Mouse (Mus musculus): ENCODE measurements around the gene Tdo2.

Gene Tdo2

GRCm38 (mm10) chr3:81943097-81943496 is 32.9 kb downstream of the Tdo2 start:
- no peak for DNase-seq (ENCODE audit: low spot score in 2 of 2)

DNA sequence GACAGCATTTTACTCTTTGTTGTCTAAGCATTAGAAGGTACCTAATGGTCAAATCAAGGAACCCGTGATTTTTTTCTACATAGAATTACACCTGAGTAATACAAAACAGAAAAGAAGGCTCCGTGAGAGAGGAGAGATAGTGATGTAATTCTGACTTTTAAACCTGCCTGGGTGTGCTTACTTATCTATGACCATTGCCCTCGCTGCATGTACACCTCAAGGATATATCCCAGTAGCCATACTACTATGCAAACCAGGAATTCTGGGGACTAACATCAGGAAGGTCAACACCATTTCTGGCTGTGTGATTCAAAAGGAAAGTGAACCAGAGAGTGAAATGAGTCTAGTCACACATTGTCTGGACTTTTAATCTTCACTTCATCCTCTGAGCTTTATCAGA is 33.7 kb downstream of the Tdo2 start:
- no peak for DNase-seq (ENCODE audit: low spot score in 2 of 2)

DNA sequence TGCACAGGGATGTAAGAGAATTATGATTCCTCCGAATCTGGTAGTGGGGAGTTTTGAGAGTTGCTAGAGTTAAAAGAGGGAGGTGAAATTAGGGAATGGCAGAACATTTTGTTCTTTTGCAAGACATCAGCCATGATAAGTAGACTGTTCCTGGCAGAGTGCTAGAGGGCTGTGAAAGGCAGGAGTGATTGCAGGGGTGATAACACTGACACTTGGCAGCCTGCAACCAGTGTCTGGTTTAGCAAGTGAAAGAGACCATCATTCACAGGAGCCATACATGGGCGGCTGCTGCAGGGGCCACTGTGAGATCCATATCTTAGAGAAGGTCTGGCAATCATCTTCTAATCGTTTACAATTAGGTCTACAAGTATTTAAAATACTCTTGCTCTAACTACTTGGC is 37.1 kb downstream of the Tdo2 start:
- DNase-seq (ENCODE audit: low spot score in 2 of 2), result no peak

- no peak for DNase-seq (ENCODE audit: low spot score in 2 of 2)
These were observed 42.7 kb downstream of the Tdo2 start for GRCm38 (mm10) chr3:81933348-81933747.

DNA sequence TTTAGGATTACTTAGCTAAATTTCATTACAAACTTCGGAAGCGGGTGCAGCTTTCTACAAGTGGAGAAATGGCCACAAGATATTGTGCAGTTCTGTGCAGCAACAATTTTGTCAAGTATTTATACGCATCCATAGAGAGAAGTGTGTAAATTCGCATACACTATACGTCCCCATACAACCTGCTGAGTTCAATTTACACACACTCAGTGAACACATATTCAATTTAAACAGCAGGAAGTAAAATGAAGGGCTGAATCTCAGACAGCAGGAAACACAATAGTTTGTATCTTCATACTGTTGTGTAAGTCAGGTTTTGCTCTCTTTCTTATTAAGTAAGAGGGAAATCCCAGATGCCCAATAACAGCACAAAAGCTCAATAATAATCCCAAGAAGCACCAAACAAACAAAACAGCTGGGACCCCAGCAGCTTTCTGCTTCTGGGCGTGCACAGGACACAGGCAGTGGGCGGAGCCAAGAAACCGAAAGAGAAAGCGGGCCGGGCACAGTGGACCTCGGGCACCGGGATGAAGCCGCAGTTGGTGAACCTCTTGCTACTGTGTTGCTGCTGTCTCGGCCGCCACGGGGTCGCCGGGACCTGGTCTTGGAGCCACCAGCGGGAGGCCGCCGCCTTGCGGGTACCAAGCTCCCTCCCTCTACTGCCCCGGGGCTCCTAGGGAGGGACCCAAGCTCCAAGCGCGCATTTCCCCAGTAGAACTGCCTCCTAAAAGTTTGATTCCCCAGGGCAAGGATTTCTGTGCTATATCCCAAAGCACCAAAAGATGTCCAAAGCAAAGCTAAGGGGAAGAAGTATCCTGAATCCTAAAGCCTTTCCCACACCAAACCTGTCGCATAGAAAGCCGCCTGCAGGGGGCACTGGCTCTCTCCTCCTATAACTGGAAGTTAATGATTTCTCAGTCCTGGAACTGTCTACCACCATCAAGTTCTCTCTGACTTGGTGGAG is 43.6 kb downstream of the Tdo2 start, which contains the start of gene Ctso:
Gene Ctso, plus strand, starts transcription at position 461 of the 961 bp plus-strand sequence.
- DNase-seq (ENCODE audit: low spot score in 2 of 2), result peak; percentile 81 to 90

- no peak for DNase-seq (ENCODE audit: low spot score in 2 of 2)
These were observed 44.3 kb downstream of the Tdo2 start for GRCm38 (mm10) chr3:81931695-81932094.

DNA sequence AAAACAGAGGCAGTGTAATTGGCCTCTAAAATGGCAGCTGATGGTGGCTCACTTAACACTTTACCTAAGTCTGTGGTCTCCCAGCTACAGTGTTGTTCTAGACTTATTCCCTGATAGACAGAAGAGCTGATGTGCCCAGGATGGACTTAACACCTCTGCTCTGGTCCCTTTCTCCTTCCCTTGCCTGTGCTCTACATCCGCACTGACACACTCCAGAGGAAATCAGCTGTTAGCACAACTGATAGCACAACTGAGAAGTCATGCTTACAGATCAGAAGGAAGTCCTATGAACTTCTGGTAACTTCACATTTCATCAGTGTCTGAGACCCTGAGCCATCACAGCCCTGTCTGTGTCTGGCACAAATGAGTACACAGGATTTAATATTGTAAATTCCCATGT is 46.9 kb downstream of the Tdo2 start:
- DNase-seq (ENCODE audit: low spot score in 2 of 2), result no peak

DNA sequence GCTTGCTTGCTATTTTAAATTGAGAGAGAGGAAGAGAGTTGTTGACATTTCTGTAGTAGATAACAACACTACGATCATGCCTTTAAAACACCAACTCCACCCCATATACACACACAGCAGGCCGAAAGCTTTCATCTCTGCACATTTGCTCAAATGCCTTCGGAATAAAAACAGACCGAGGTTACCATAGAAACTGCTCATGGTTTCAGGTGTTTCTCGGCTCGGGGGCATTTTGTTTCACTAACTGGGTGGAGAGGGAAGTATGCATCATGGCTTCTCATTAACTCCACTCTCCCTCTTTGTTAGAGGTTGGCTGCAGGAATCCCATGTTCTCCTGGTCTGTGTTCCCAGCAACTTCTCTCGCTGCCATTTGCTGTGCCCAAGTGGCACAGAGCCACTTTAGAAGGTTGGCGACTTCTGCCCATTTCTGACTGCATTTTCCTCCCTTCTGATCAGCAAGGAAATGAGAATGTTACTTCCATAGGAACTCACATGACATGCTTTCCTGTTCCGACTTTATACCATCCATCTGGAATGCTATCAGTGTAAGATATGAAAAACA is 49.2 kb downstream of the Tdo2 start:
- DNase-seq (ENCODE audit: low spot score in 2 of 2), result no peak

DNA sequence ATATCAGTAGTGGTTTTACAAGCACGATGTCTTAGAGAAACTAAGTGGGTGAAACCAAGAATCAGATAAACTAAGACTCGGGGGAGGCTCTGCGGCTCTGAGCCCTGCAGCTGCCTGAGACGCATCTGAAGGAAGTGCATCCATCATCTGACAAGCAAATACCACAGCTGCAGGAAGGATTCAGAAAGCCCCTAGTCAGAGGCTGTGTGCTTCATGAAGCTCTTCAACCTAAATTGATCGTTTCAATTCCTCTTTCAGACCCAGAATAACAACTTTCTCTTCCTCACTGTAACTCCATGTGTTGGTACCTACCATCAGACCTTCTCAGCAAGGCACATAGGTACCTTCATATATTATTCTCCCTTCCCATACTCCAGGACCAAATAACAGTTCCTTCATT is 50.1 kb downstream of the Tdo2 start:
- peak in 1 of 2 experiments; percentile 41 for DNase-seq (ENCODE audit: low spot score in 2 of 2)

GRCm38 (mm10) chr3:81924931-81925330 is 51.1 kb downstream of the Tdo2 start:
- peak in 1 of 2 experiments; percentile 35 for DNase-seq (ENCODE audit: low spot score in 2 of 2)

DNA sequence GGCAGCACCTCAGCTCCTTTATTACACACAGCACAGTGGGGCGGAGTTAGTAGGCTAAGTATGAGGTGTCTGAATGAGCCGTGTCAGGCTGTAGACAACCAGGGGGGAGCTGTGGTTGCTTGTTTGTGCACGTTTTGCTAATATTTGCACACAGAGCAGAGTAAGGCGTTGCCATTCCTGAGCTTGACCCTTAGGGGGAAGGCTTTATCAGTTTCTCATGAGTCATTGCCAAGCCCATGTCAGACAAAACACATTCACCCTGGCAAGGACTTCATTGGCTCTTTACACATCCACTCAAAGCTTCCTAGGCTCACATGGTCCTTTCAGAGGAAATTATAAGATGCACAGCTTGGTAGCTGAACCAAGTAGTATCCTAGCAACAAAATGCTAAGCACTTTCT is 53.1 kb downstream of the Tdo2 start:
- DNase-seq (ENCODE audit: low spot score in 2 of 2), result no peak

GRCm38 (mm10) chr3:81919681-81920080 is 56.3 kb downstream of the Tdo2 start:
- DNase-seq (ENCODE audit: low spot score in 2 of 2), result no peak

GRCm38 (mm10) chr3:81918215-81918614 is 57.8 kb downstream of the Tdo2 start:
- DNase-seq (ENCODE audit: low spot score in 2 of 2), result no peak

- DNase-seq (ENCODE audit: low spot score in 2 of 2), result no peak
These were observed 58.6 kb downstream of the Tdo2 start for GRCm38 (mm10) chr3:81917354-81917935.

GRCm38 (mm10) chr3:81916030-81916686 is 59.8 kb downstream of the Tdo2 start:
- no peak for DNase-seq (ENCODE audit: low spot score in 2 of 2)

GRCm38 (mm10) chr3:81910286-81911036 is 65.5 kb downstream of the Tdo2 start:
- no peak for DNase-seq (ENCODE audit: low spot score in 2 of 2)

Data from spleen, postnatal 4 days (tissue).